Mouse (Mus musculus) midbrain, postnatal 0 days (tissue): ENCODE measurements around the gene Plbd2. TPM values are rescaled to one million over a fixed set of nuclear protein-coding genes. Genes with fewer than 3 reads are reported as not detected.

Experiments
- ATAC-seq: fragments of 200-750 bp; cut with Nextera tagmentation; 2 replicates; pipeline ENCODE4 v1.8.0; 2017; ENCODE audit warnings: moderate number of reproducible peaks, mild to moderate bottlenecking, moderate TSS enrichment, moderate library complexity; ENCODE audit not compliant: low FRiP score
- DNase-seq: peaks from one replicate; pipeline ENCODE4 v3.0.0-alpha.2; 2015; ENCODE audit warnings: low spot score
- H3K27ac ChIP-seq: fragments of 300-500 bp; sonication (generic); 2 replicates; pipeline ENCODE4 v1.5.1; 2014; ENCODE audit warnings: low read depth, mild to moderate bottlenecking, low read length, mixed read lengths
- H3K27me3 ChIP-seq: fragments of 300-500 bp; sonication (generic); 2 replicates; pipeline ENCODE4 v1.6.1; 2014; ENCODE audit warnings: low read length, control low read depth, mixed read lengths; ENCODE audit not compliant: insufficient read depth
- H3K36me3 ChIP-seq: fragments of 300-500 bp; sonication (generic); 2 replicates; pipeline ENCODE4 v1.6.1; 2014; ENCODE audit warnings: low read length, control low read depth, mixed read lengths; ENCODE audit not compliant: insufficient read depth
- H3K4me1 ChIP-seq: fragments of 300-500 bp; sonication (generic); 2 replicates; pipeline ENCODE4 v1.6.1; 2014; ENCODE audit warnings: mild to moderate bottlenecking, control low read depth, antibody characterized with exemption, low read length, mixed read lengths; ENCODE audit not compliant: insufficient read depth
- H3K4me2 ChIP-seq: fragments of 300-500 bp; sonication (generic); 2 replicates; pipeline ENCODE4 v1.6.1; 2014; ENCODE audit warnings: low read depth, mild to moderate bottlenecking, low read length, mixed read lengths; ENCODE audit not compliant: poor library complexity, severe bottlenecking
- H3K4me3 ChIP-seq: fragments of 300-500 bp; sonication (generic); 2 replicates; pipeline ENCODE4 v1.5.1; 2014; ENCODE audit warnings: low read depth, mild to moderate bottlenecking, low read length, moderate library complexity
- H3K9ac ChIP-seq: fragments of 300-500 bp; sonication (generic); replicated peaks from 2 replicates; pipeline ENCODE4 v1.6.1; 2014; ENCODE audit warnings: mild to moderate bottlenecking, low read length, moderate library complexity, mixed read lengths; ENCODE audit not compliant: poor library complexity, severe bottlenecking
- H3K9me3 ChIP-seq: fragments of 300-500 bp; sonication (generic); 2 replicates; pipeline ENCODE4 v1.6.1; 2016; ENCODE audit warnings: low read length, control low read depth
- CTCF ChIP-seq: IDR thresholded peaks from 2 replicates; pipeline ENCODE4 v1.5.1; 2016; ENCODE audit warnings: antibody characterized with exemption, mild to moderate bottlenecking
- WGBS: fragments of 180-500 bp; shearing (Covaris S2); extraction: QIAGEN DNeasy Blood & Tissue Kit; methylation state at CpG from one replicate; pipeline ENCODE4 v1.1.7; 2014; 5-methylcytosine and 5-hydroxymethylcytosine counted together
- polyA plus RNA-seq: library from polyadenylated mRNA; unstranded; fragments of >200 nt; fragmentation: Nextera tagmentation; extraction: Ambion mirVana; gene quantifications from 2 replicates; pipeline ENCODE4 v1.2.1, GENCODE M21; 2015
- total RNA-seq: library from RNA; depleted of rRNA; stranded (reverse); fragments of >200 nt; gene quantifications from 2 replicates; pipeline ENCODE4 v1.2.3, GENCODE M21; 2014

Gene Plbd2
- total and polyA plus RNA-seq, 2 experiments from 2014 or later, result 26.7 to 49.9 TPM

GRCm38 (mm10) chr5:120468830-120469229 lies 34.6 kb downstream of the Plbd2 start:
- TF ChIP-seq CTCF, result no peak
- Histone ChIP-seq H3K36me3 (no peaks in the 10 kb centered on the region), H3K4me3 (no peak overlapping the region), H3K9ac (no peak overlapping the region), H3K9me3 (no peaks in the 10 kb centered on the region), H3K27me3 (no peaks in the 10 kb centered on the region), H3K4me2 (no peak overlapping the region), H3K4me1 (no peaks in the 10 kb centered on the region), H3K27ac (no peak overlapping the region)
- WGBS, result 94% methylated on average over 6 of the region's 6 CpGs
- DNase-seq (no peak), ATAC-seq (no peak)

- Histone ChIP-seq H3K36me3 (no peaks in the 10 kb centered on the region), H3K27ac (no peak overlapping the region), H3K9ac (no peak overlapping the region), H3K4me1 (no peaks in the 10 kb centered on the region), H3K9me3 (no peaks in the 10 kb centered on the region), H3K27me3 (no peaks in the 10 kb centered on the region), H3K4me2 (no peak overlapping the region), H3K4me3 (no peak overlapping the region)
- no peak for DNase-seq
- TF ChIP-seq CTCF, result no peak
- no peak for ATAC-seq
- WGBS, result 86% methylated on average over 5 of the region's 5 CpGs
These were observed 35.1 kb downstream of the Plbd2 start for GRCm38 (mm10) chr5:120468336-120468735.

- WGBS, result 16% methylated on average over 4 of the region's 4 CpGs
- no peak for DNase-seq
- Histone ChIP-seq H3K9me3 (no peaks in the 10 kb centered on the region), H3K27me3 (no peaks in the 10 kb centered on the region), H3K4me1 (no peaks in the 10 kb centered on the region), H3K36me3 (no peaks in the 10 kb centered on the region), H3K9ac (no peak overlapping the region), H3K4me3 (peak overlapping the region; percentile 23; the same call in 1 of the 2 replicates), H3K27ac (no peak overlapping the region), H3K4me2 (peak overlapping the region; percentile 41)
- TF ChIP-seq CTCF, result peak; percentile 40
- ATAC-seq, result no peak
These were observed 36.4 kb downstream of the Plbd2 start for GRCm38 (mm10) chr5:120467026-120467425.

GRCm38 (mm10) chr5:120465860-120466259 lies 37.6 kb downstream of the Plbd2 start:
- Histone ChIP-seq H3K27ac (no peak overlapping the region), H3K36me3 (no peaks in the 10 kb centered on the region), H3K27me3 (no peaks in the 10 kb centered on the region), H3K4me2 (no peak overlapping the region), H3K4me3 (no peak overlapping the region), H3K9ac (no peak overlapping the region), H3K4me1 (no peaks in the 10 kb centered on the region), H3K9me3 (no peaks in the 10 kb centered on the region)
- DNase-seq, result no peak
- 51% methylated on average over 6 of the region's 6 CpGs for WGBS
- ATAC-seq, result no peak
- 0 out of 2 replicates have a peak, but pooled peaks have one; percentile 13 for TF ChIP-seq CTCF

GRCm38 (mm10) chr5:120465062-120465461 lies 38.4 kb downstream of the Plbd2 start:
- no peak for DNase-seq

GRCm38 (mm10) chr5:120464321-120464720 lies 39.1 kb downstream of the Plbd2 start:
- WGBS, result 79% methylated on average over 4 of the region's 4 CpGs
- DNase-seq, result no peak

More at GRCm38 (mm10) chr5:120465062-120465461, 38.4 kb downstream of the Plbd2 start:
- Histone ChIP-seq H3K9me3 (no peaks in the 10 kb centered on the region), H3K27me3 (no peaks in the 10 kb centered on the region), H3K4me1 (no peaks in the 10 kb centered on the region), H3K4me2 (no peak overlapping the region), H3K9ac (no peak overlapping the region), H3K4me3 (no peak overlapping the region), H3K36me3 (no peaks in the 10 kb centered on the region), H3K27ac (no peak overlapping the region)
- 45% methylated on average over 5 of the region's 5 CpGs for WGBS
- peak; percentile 58 for TF ChIP-seq CTCF
- ATAC-seq, result no peak

More at GRCm38 (mm10) chr5:120464321-120464720, 39.1 kb downstream of the Plbd2 start:
- Histone ChIP-seq H3K4me1 (no peaks in the 10 kb centered on the region), H3K4me2 (no peak overlapping the region), H3K36me3 (no peaks in the 10 kb centered on the region), H3K4me3 (no peak overlapping the region), H3K9me3 (no peaks in the 10 kb centered on the region), H3K27me3 (no peaks in the 10 kb centered on the region), H3K9ac (no peak overlapping the region), H3K27ac (no peak overlapping the region)
- TF ChIP-seq CTCF, result peak; percentile 76
- ATAC-seq, result no peak
